Mouse (Mus musculus) NIH3T3 (cell line): ENCODE measurements around the gene Nmnat1.

Source experiments
- DNase-seq: peaks from one replicate; pipeline ENCODE4 v3.0.0-alpha.2; 2012; ENCODE audit warnings: low read depth

The Nmnat1 gene

GRCm38 (mm10) chr4:149485053-149485824 is at the start of gene Nmnat1, which contains the start of gene Lzic:
Nmnat1 (minus strand) TSS chr4:149485202.
Lzic (plus strand) TSS chr4:149485229.
- peak; percentile 93 for DNase-seq

GRCm38 (mm10) chr4:149529691-149530090 is 44.7 kb upstream of the Nmnat1 start:
- no peak for DNase-seq

- DNase-seq = peak; percentile 75
These were observed 42.8 kb upstream of the Nmnat1 start for GRCm38 (mm10) chr4:149527621-149528354.

GRCm38 (mm10) chr4:149526330-149526729 is 41.3 kb upstream of the Nmnat1 start:
- peak; percentile 16 for DNase-seq

GRCm38 (mm10) chr4:149525811-149526210 is 40.8 kb upstream of the Nmnat1 start:
- no peak for DNase-seq

GRCm38 (mm10) chr4:149525170-149525569 is 40.2 kb upstream of the Nmnat1 start:
- DNase-seq = no peak

GRCm38 (mm10) chr4:149523961-149524360 is 39.0 kb upstream of the Nmnat1 start:
- no peak for DNase-seq

- DNase-seq = no peak
These were observed 36.3 kb upstream of the Nmnat1 start for GRCm38 (mm10) chr4:149521258-149521657.

- no peak for DNase-seq
These were observed 33.6 kb upstream of the Nmnat1 start for GRCm38 (mm10) chr4:149518351-149519220.

GRCm38 (mm10) chr4:149517868-149518340 is 32.9 kb upstream of the Nmnat1 start, which contains the start of gene Ctnnbip1:
Ctnnbip1 (plus strand) TSS chr4:149518236.
- DNase-seq = peak; percentile 98

- DNase-seq = no peak
These were observed 30.7 kb upstream of the Nmnat1 start for GRCm38 (mm10) chr4:149515706-149516105.

GRCm38 (mm10) chr4:149512072-149512471 is 27.1 kb upstream of the Nmnat1 start:
- DNase-seq = no peak

GRCm38 (mm10) chr4:149511221-149511646 is 26.2 kb upstream of the Nmnat1 start:
- no peak for DNase-seq

GRCm38 (mm10) chr4:149506904-149507303 is 21.9 kb upstream of the Nmnat1 start:
- peak; percentile 82 for DNase-seq

GRCm38 (mm10) chr4:149505261-149505967 is 20.4 kb upstream of the Nmnat1 start:
- no peak for DNase-seq

GRCm38 (mm10) chr4:149504858-149505257 is 19.9 kb upstream of the Nmnat1 start:
- no peak for DNase-seq

GRCm38 (mm10) chr4:149504363-149504762 is 19.4 kb upstream of the Nmnat1 start:
- no peak for DNase-seq

GRCm38 (mm10) chr4:149499790-149500189 is 14.8 kb upstream of the Nmnat1 start:
- no peak for DNase-seq

GRCm38 (mm10) chr4:149498901-149499300 is 13.9 kb upstream of the Nmnat1 start:
- DNase-seq = no peak

- no peak for DNase-seq
These were observed 11.6 kb upstream of the Nmnat1 start for GRCm38 (mm10) chr4:149496612-149497011.

GRCm38 (mm10) chr4:149491151-149491550 is 6.1 kb upstream of the Nmnat1 start:
- no peak for DNase-seq
